Mouse (Mus musculus): ENCODE results near the gene Otop2.
A peak's percentile ranks its signal among the peaks of the same experiment; 100 is the strongest.

GRCm38 (mm10) chr11:115270148-115270861 lies 36.7 kb upstream of the Otop2 start:
- peak; percentile 54; the same call in 1 of the 2 replicates for TF ChIP-seq CTCF (IDR thresholded peaks at IDR 0.05; ENCODE audit: insufficient read depth, low read depth, low read length)
- no peak for TF ChIP-seq POLR2A (IDR thresholded peaks at IDR 0.05; ENCODE audit: insufficient read depth, low read depth, low read length)
